Mouse (Mus musculus) cortical plate, adult 2 months (tissue): ENCODE measurements around the gene Fam19a5.

Source experiments
- CTCF ChIP-seq: fragments of 200-500 bp; IDR thresholded peaks from 2 replicates; pipeline ENCODE4 v1.5.1; 2011; ENCODE audit warnings: mild to moderate bottlenecking, control low read depth, low read length; ENCODE audit not compliant: insufficient read depth; ENCODE audit errors: extremely low read depth
- POLR2A ChIP-seq: fragments of 200-500 bp; IDR thresholded peaks from 2 replicates; pipeline ENCODE4 v1.6.1; 2011; ENCODE audit warnings: mild to moderate bottlenecking, low read length, control low read depth; ENCODE audit not compliant: insufficient read depth; ENCODE audit errors: extremely low read depth

DNA sequence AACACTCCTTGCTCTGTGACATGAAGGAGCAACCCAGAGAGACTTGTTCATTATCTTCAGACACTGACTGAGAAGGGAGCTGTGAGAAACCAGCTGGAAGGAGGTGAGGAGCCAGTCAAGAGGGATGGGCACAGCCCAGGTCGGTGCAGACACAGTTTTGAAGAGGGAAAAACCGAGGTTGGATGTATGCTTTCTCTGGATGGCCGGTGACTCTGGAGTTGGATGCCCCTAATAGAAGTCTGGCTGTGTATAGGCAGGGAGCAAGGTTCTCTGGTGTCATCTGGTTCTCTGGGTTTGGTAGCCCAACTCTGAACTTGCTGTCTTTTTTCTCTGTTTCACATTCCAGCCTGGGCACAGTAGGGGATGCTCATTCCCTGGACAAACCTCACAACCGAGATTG lies 245.6 kb downstream of the Fam19a5 start:
- TF ChIP-seq POLR2A (no peak), CTCF (no peak)
